In the genomic region with DNA sequence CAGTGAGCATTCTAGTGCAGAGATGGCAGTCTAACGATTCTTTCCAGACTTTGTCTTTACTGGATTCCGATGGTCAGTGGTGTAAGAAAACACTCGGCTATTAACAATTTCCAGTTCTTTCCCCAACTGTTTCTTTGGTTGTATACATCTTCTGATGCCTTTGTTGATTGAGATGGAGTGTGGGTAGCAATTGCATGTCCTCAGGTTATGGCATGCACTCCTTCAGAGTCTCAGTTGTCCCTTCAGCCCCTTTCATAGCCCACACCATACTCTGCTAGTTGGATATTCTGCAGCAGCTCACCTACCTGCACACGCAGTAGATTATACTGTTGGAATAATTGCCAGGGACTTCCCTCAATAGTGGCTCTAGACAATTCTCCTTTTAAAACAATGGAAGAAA, we compare ENCODE assay signal across 22 mouse cellular contexts. TPM values are rescaled to one million over a fixed set of nuclear protein-coding genes. Genes with fewer than 3 reads are reported as not detected.
DNase-seq lines count a peak whose midpoint lies in the region; ATAC-seq and TF ChIP-seq lines count a peak whose summit lies in the region.
"Had no signal": no experiment of that assay in that cellular context is flagged by ENCODE, and none has a peak within 500 bp of the region (broad histone marks: within the 10 kb centered on the region; RNA-seq: fewer than 3 reads in every experiment).

No protein-coding gene starts in this region.

- no peaks in the 10 kb centered on the region for H3K27me3 ChIP-seq in heart, embryonic 12.5 days (replicated peaks)
- H3K27me3 ChIP-seq in heart, embryonic 10.5 days (ENCODE audit: insufficient read depth, poor library complexity, severe bottlenecking), result no peaks in the 10 kb centered on the region
- H3K27me3 ChIP-seq in heart, adult 2 months (ENCODE audit: control insufficient read depth, insufficient read depth, low read length), result no peaks in the 10 kb centered on the region
- H3K27me3 ChIP-seq in kidney, adult 2 months (replicated peaks; ENCODE audit: control insufficient read depth, insufficient read depth, low read length), result no peaks in the 10 kb centered on the region
- no peaks in the 10 kb centered on the region for H3K27me3 ChIP-seq in midbrain, embryonic 11.5 days (ENCODE audit: control insufficient read depth, insufficient read depth, low read length)
- no peaks in the 10 kb centered on the region for H3K27me3 ChIP-seq in midbrain, embryonic 13.5 days
- H3K27me3 ChIP-seq: CH12.LX, Patski had no signal

- H3K9ac ChIP-seq in heart, embryonic 12.5 days, result no peak overlapping the region
- no peak overlapping the region for H3K9ac ChIP-seq in heart, adult 2 months (ENCODE audit: low read depth, low read length)
- H3K9ac ChIP-seq in midbrain, embryonic 11.5 days (ENCODE audit: low read length), result no peak overlapping the region
- H3K9ac ChIP-seq in midbrain, embryonic 13.5 days (replicated peaks), result no peak overlapping the region

- ATAC-seq in heart, embryonic 12.5 days (ENCODE audit: insufficient number of reproducible peaks, low FRiP score), result no peak
- no peak for ATAC-seq in midbrain, embryonic 11.5 days (ENCODE audit: low FRiP score)
- no peak for ATAC-seq in midbrain, embryonic 13.5 days
- ATAC-seq: activated CD4-positive, CD25-positive, alpha-beta regulatory T cell, adult 4 months; CD4-positive, CD25-positive, alpha-beta regulatory T cell, adult 4 months; Patski had no signal

- intact Hi-C loops in heart, adult 2 months (cut with DNase I), result no loop called here

- no peak for TF ChIP-seq EP300 in heart, adult 2 months (IDR thresholded peaks at IDR 0.05; ENCODE audit: insufficient read depth, low read depth, low read length)

- WGBS in heart, embryonic 12.5 days, result 88% methylated on average over 4 of the region's 4 CpGs
- 90% methylated on average over 4 of the region's 4 CpGs for WGBS in heart, embryonic 10.5 days
- WGBS in heart, adult 2 months, result 78% methylated on average over 4 of the region's 4 CpGs
- WGBS in kidney, adult 2 months, result 66% methylated on average over 4 of the region's 4 CpGs
- WGBS in midbrain, embryonic 11.5 days, result 92% methylated on average over 4 of the region's 4 CpGs
- 95% methylated on average over 4 of the region's 4 CpGs for WGBS in midbrain, embryonic 13.5 days

- peaks cover 47% of the 10 kb centered on the region for H3K4me1 ChIP-seq in heart, embryonic 12.5 days (replicated peaks)
- peaks cover 15% of the 10 kb centered on the region for H3K4me1 ChIP-seq in heart, embryonic 10.5 days
- H3K4me1 ChIP-seq in heart, adult 2 months (ENCODE audit: control insufficient read depth, insufficient read depth, low read length), result peaks cover 15% of the 10 kb centered on the region
- H3K4me1 ChIP-seq in kidney, adult 2 months (ENCODE audit: control insufficient read depth, insufficient read depth, low read length), result peaks cover 16% of the 10 kb centered on the region
- H3K4me1 ChIP-seq in midbrain, embryonic 11.5 days (ENCODE audit: control insufficient read depth, insufficient read depth, low read length), result peaks cover 5% of the 10 kb centered on the region; the same call in 1 of the 2 replicates
- H3K4me1 ChIP-seq in midbrain, embryonic 13.5 days (replicated peaks), result peaks cover 9% of the 10 kb centered on the region

- H3K27ac ChIP-seq in heart, embryonic 12.5 days (ENCODE audit: poor library complexity, severe bottlenecking), result no peak overlapping the region
- H3K27ac ChIP-seq in heart, embryonic 10.5 days, result no peak overlapping the region
- H3K27ac ChIP-seq in heart, adult 2 months, result no peak overlapping the region
- H3K27ac ChIP-seq in kidney, adult 2 months (ENCODE audit: insufficient read depth, low read depth, low read length), result 0 out of 2 replicates have a peak overlapping the region, but pooled peaks have one; percentile 22
- no peak overlapping the region for H3K27ac ChIP-seq in midbrain, embryonic 11.5 days (ENCODE audit: low read depth, low read length)
- H3K27ac ChIP-seq in midbrain, embryonic 13.5 days, result no peak overlapping the region

- H3K36me3 ChIP-seq in heart, embryonic 12.5 days, result peaks cover 9% of the 10 kb centered on the region
- peaks cover 20% of the 10 kb centered on the region for H3K36me3 ChIP-seq in heart, embryonic 10.5 days
- H3K36me3 ChIP-seq in heart, adult 2 months (ENCODE audit: control insufficient read depth, insufficient read depth, low read length), result peaks cover 3% of the 10 kb centered on the region; the same call in 1 of the 2 replicates
- no peaks in the 10 kb centered on the region for H3K36me3 ChIP-seq in kidney, adult 2 months (ENCODE audit: control insufficient read depth, insufficient read depth, low read length)
- H3K36me3 ChIP-seq in midbrain, embryonic 11.5 days (ENCODE audit: control insufficient read depth, insufficient read depth, low read length), result no peaks in the 10 kb centered on the region
- no peaks in the 10 kb centered on the region for H3K36me3 ChIP-seq in midbrain, embryonic 13.5 days

- no peak overlapping the region for H3K4me2 ChIP-seq in heart, embryonic 12.5 days
- no peak overlapping the region for H3K4me2 ChIP-seq in midbrain, embryonic 11.5 days
- H3K4me2 ChIP-seq in midbrain, embryonic 13.5 days (replicated peaks), result no peak overlapping the region

- H3K4me3 ChIP-seq in heart, embryonic 12.5 days, result no peak overlapping the region
- no peak overlapping the region for H3K4me3 ChIP-seq in heart, embryonic 10.5 days
- H3K4me3 ChIP-seq in heart, adult 2 months, result no peak overlapping the region
- H3K4me3 ChIP-seq in kidney, adult 2 months (ENCODE audit: insufficient read depth, low read depth, low read length), result no peak overlapping the region
- no peak overlapping the region for H3K4me3 ChIP-seq in midbrain, embryonic 11.5 days (ENCODE audit: low read depth, low read length)
- no peak overlapping the region for H3K4me3 ChIP-seq in midbrain, embryonic 13.5 days (replicated peaks)

- no peak for TF ChIP-seq CTCF in heart, adult 2 months (IDR thresholded peaks at IDR 0.05)
- TF ChIP-seq CTCF in kidney, adult 2 months (conservative IDR thresholded peaks at IDR 0.05; ENCODE audit: insufficient read depth, insufficient read length, low read depth, low read length), result no peak

- peaks cover 5% of the 10 kb centered on the region for H3K79me2 ChIP-seq in heart, adult 2 months (replicated peaks; ENCODE audit: control insufficient read depth, insufficient read depth, low read length)

- 0 out of 2 replicates have a peak, but pooled peaks cover 5% of the 10 kb centered on the region for H3K9me3 ChIP-seq in heart, embryonic 12.5 days (replicated peaks)
- H3K9me3 ChIP-seq in heart, embryonic 10.5 days, result no peaks in the 10 kb centered on the region
- no peaks in the 10 kb centered on the region for H3K9me3 ChIP-seq in midbrain, embryonic 11.5 days (ENCODE audit: control insufficient read depth, low read length)
- no peaks in the 10 kb centered on the region; the same call in 1 of the 2 replicates for H3K9me3 ChIP-seq in midbrain, embryonic 13.5 days
- H3K9me3 ChIP-seq: G1E had no signal

- TF ChIP-seq POLR2A in heart, adult 2 months (IDR thresholded peaks at IDR 0.05; ENCODE audit: insufficient read depth, low read depth, low read length), result no peak
- no peak for TF ChIP-seq POLR2A in kidney, adult 2 months (IDR thresholded peaks at IDR 0.05; ENCODE audit: low read depth, low read length)

- DNase-seq in heart, adult 11 months, result peak; percentile 52
- DNase-seq in heart, embryonic 10.5 days (ENCODE audit: low spot score), result peak; percentile 31
- DNase-seq in heart, adult 2 months, result no peak
- DNase-seq in kidney, adult 2 months, result no peak
- no peak for DNase-seq in kidney, adult 9 months
- DNase-seq in midbrain, embryonic 11.5 days (ENCODE audit: low spot score, missing footprints), result peak; percentile 51
- DNase-seq: adrenal gland, adult 2 months; adrenal gland, adult 8-10 months; adrenal gland, postnatal 10 days; adrenal gland, postnatal 14 days; adrenal gland, postnatal 25 days; adrenal gland, postnatal 36 days; B cell, adult 2 months; cerebellum, adult 11 months; cerebellum, adult 11-12 months had no signal

RNA-seq across cellular contexts. Expression of gene Add3, which starts 36.3 kb away (rescaled TPM):
- 154 and 157 TPM in 2 replicates for polyA plus RNA-seq in heart, embryonic 12.5 days (2016; fragmentation: Nextera tagmentation; extraction: Ambion mirVana)
- 128 and 173 TPM in 2 replicates for polyA plus RNA-seq in heart, embryonic 10.5 days (2016; fragmentation: Nextera tagmentation; extraction: Ambion mirVana)
- 10 to 100 TPM; 38.9 to 50.5 TPM for total RNA-seq in heart, adult 2 months (2021)
- polyA plus RNA-seq in heart, adult 2 months (2012; rRNA removed), result 25.2 and 44.5 TPM in 2 replicates
- polyA plus RNA-seq in kidney, adult 2 months (2012; rRNA removed), result 52.9 and 61.6 TPM in 2 replicates
- polyA plus RNA-seq in midbrain, embryonic 11.5 days (2014; fragmentation: Nextera tagmentation; extraction: Ambion mirVana), result 49.7 and 53.8 TPM in 2 replicates
- polyA plus RNA-seq in midbrain, embryonic 13.5 days (2015; fragmentation: Nextera tagmentation; extraction: Ambion mirVana), result 25.1 and 27.1 TPM in 2 replicates

Comparison
In these comparisons a context has a peak if more than half of its experiments do, and no peak if none do; other contexts are left out.
1. DNase-seq: peak in heart, adult 11 months (single experiment), heart, embryonic 10.5 days (single experiment) and midbrain, embryonic 11.5 days (single experiment); none in heart, adult 2 months (0 of 2), kidney, adult 2 months (single experiment) and kidney, adult 9 months (single experiment).